Mouse (Mus musculus) spleen, postnatal 0 days (tissue): ENCODE data around the gene Olfr1301. TPM values are rescaled to one million over a fixed set of nuclear protein-coding genes. Genes with fewer than 3 reads are reported as not detected.

ENCODE experiments used
- polyA plus RNA-seq: library from polyadenylated mRNA; unstranded; fragments of >200 nt; fragmentation: Nextera tagmentation; extraction: Ambion mirVana; gene quantifications from 2 replicates; pipeline ENCODE4 v1.2.1, GENCODE M21; 2015

Olfr1301 gene
- polyA plus RNA-seq: not detected in 2 replicates

GRCm38 (mm10) chr2:111750706-111751105 is at the start of gene Olfr1301:
Gene Olfr1301 (plus strand): TSS chr2:111751006.

DNA sequence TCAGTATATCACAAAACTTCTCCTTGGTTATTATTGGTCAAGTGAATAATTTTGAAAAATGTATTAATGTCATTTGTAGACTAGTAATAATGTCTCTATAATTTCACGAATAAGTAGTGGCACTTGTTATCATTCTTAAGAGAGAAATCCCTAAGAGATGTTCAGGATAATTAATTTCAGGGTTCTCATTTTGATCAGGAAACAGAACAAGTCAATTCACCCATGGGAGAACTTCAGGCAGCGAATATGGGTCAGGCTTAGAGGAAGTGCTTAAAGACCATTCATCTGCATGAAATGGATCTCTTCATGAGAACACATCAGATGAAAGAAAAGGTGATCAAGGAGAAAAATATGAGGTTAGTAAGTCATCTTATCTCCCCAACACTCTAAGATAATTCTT is 26.3 kb downstream of the Olfr1301 start, which contains the start of gene Olfr1302:
Gene Olfr1302 (plus strand): TSS at position 301 of the 400 bp plus-strand sequence.

Other genes starting within 250 kb of the Olfr1301 start
- gene Olfr1293-ps, start 225.8 kb upstream of the Olfr1301 start, polyA plus RNA-seq: not detected in 2 replicates
- not detected in 2 replicates for gene Olfr1294, start 210.7 kb upstream of the Olfr1301 start, polyA plus RNA-seq
- gene Olfr1295, start 181.3 kb upstream of the Olfr1301 start, polyA plus RNA-seq: not detected in 2 replicates
- not detected in 2 replicates for gene Olfr1297, start 124.5 kb upstream of the Olfr1301 start, polyA plus RNA-seq
- not detected in 2 replicates for gene Olfr1298, start 101.8 kb upstream of the Olfr1301 start, polyA plus RNA-seq
- gene Olfr1299, start 89.6 kb upstream of the Olfr1301 start, polyA plus RNA-seq: not detected in 2 replicates
- not detected in 2 replicates for gene Olfr1302, start 26.4 kb downstream of the Olfr1301 start, polyA plus RNA-seq
- not detected in 2 replicates for gene Olfr1303, start 69.3 kb downstream of the Olfr1301 start, polyA plus RNA-seq
- not detected in 2 replicates for gene Olfr1305, start 126.1 kb downstream of the Olfr1301 start, polyA plus RNA-seq
- gene Olfr1306, start 165.3 kb downstream of the Olfr1301 start, polyA plus RNA-seq: not detected in 2 replicates
- gene Olfr1307, start 198.4 kb downstream of the Olfr1301 start, polyA plus RNA-seq: not detected in 2 replicates
- gene Olfr1308, start 213.9 kb downstream of the Olfr1301 start, polyA plus RNA-seq: not detected in 2 replicates
- not detected in 2 replicates for gene Olfr1309, start 239.3 kb downstream of the Olfr1301 start, polyA plus RNA-seq